Mouse (Mus musculus) 3134 (cell line): ENCODE data around the gene Cnga4.
"Not testable (repeated sequence)": the region's sequence is repeated elsewhere in the genome, so short reads cannot be mapped to it uniquely, and the experiment has no call there.

ENCODE experiments used
- DNase-seq: peaks from one replicate; pipeline ENCODE4 v3.0.0-alpha.2; 2011; ENCODE audit warnings: low spot score; ENCODE audit not compliant: insufficient read length; ENCODE audit errors: extremely low read depth

The Cnga4 gene

GRCm38 (mm10) chr7:105414385-105414784, 10.0 kb downstream of the Cnga4 start:
- DNase-seq = no peak

GRCm38 (mm10) chr7:105416529-105416928, 12.2 kb downstream of the Cnga4 start:
- no peak for DNase-seq

GRCm38 (mm10) chr7:105418106-105418505, 13.7 kb downstream of the Cnga4 start:
- no peak for DNase-seq

- DNase-seq = no peak
These were observed 16.5 kb downstream of the Cnga4 start for GRCm38 (mm10) chr7:105420903-105421302.

- DNase-seq = no peak
These were observed 20.0 kb downstream of the Cnga4 start for GRCm38 (mm10) chr7:105424368-105424767.

- DNase-seq = no peak
These were observed 21.2 kb downstream of the Cnga4 start, which contains the start of gene Cckbr for GRCm38 (mm10) chr7:105425424-105426043. Cckbr (plus strand) TSS chr7:105425731.

- DNase-seq = no peak
These were observed 21.7 kb downstream of the Cnga4 start for GRCm38 (mm10) chr7:105426051-105426450.

- no peak for DNase-seq
These were observed 27.7 kb downstream of the Cnga4 start for GRCm38 (mm10) chr7:105432058-105432457.

GRCm38 (mm10) chr7:105433859-105434258, 29.5 kb downstream of the Cnga4 start:
- no peak for DNase-seq

- DNase-seq = no peak
These were observed 30.4 kb downstream of the Cnga4 start for GRCm38 (mm10) chr7:105434798-105435197.

- no peak for DNase-seq
These were observed 33.8 kb downstream of the Cnga4 start for GRCm38 (mm10) chr7:105437979-105438772.

- no peak for DNase-seq
These were observed 37.1 kb downstream of the Cnga4 start for GRCm38 (mm10) chr7:105441426-105441825.

GRCm38 (mm10) chr7:105445076-105445475, 40.7 kb downstream of the Cnga4 start:
- DNase-seq = no peak

- DNase-seq = not testable (repeated sequence)
These were observed 49.0 kb downstream of the Cnga4 start for GRCm38 (mm10) chr7:105453345-105453744.
